Mouse (Mus musculus) left cerebral cortex, postnatal 25 days (tissue): ENCODE data around the gene Trpm3. TPM values are rescaled to one million over a fixed set of nuclear protein-coding genes. Genes with fewer than 3 reads are reported as not detected.

Experiments used
- DNase-seq, 2 experiments: peaks; one replicate each; pipeline ENCODE4 v3.0.0; 2022; ENCODE audit warnings: low spot score in 2 of 2, mixed read lengths in 1 of 2
- intact Hi-C: fragments of 180-260 bp; cut with DNase I; formaldehyde crosslinking; loops from one replicate; pipeline ENCODE4 v1.15.1; 2025
- total RNA-seq, 2 experiments: library from RNA; stranded (reverse); gene quantifications; 2 replicates each; pipeline ENCODE4 v1.2.3; 2021

Gene Trpm3
- total RNA-seq, 2 experiments from 2014 or later, result 34.1 to 40.1 TPM

DNA sequence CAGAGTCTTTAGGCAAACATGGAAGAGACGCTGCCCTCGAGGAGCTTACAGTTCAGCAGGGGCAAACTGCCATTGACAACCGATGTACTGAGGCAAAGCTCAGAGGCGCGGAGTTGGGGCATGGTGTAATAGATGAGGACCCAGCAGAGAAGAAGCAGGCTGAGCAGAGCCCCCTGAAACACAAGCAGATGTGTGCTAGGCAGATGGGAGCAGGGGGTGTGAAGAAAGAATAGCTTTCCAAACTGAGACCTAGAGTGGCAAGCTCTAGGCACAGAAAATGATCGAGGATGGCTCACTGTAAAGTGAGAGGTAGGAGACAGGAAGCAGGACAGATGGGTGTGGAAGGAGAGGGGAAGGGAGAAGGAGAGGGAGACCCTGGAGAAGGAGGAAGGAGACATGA, 792.2 kb downstream of the Trpm3 start:
- DNase-seq, result peak; percentile 43 to 89
- intact Hi-C loops, result loop anchor here (1.0 to 5.0 kb wide), 3 partner anchors 15 to 203 kb away; no protein-coding TSS in a partner anchor

DNA sequence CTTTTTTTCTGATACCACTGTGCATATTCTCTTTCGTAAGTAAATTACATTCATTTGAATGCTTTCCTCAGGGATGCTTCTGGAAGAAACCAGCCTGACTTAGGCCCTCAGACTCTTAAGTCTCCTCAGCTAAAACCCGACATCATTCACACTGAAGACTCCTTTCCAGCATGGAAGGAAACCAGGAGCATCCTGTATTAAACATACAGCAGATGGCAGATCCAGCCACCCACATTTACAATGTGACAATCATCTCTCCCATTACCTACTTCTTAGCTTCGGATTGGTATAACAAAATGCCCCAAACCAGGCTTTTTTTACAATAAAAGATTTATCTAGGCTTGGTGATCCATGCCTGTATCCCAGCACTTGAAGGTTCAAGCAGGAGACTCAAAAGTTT, 796.2 kb downstream of the Trpm3 start:
- intact Hi-C loops, result no loop called here
- DNase-seq, result peak; percentile 51 to 84

DNA sequence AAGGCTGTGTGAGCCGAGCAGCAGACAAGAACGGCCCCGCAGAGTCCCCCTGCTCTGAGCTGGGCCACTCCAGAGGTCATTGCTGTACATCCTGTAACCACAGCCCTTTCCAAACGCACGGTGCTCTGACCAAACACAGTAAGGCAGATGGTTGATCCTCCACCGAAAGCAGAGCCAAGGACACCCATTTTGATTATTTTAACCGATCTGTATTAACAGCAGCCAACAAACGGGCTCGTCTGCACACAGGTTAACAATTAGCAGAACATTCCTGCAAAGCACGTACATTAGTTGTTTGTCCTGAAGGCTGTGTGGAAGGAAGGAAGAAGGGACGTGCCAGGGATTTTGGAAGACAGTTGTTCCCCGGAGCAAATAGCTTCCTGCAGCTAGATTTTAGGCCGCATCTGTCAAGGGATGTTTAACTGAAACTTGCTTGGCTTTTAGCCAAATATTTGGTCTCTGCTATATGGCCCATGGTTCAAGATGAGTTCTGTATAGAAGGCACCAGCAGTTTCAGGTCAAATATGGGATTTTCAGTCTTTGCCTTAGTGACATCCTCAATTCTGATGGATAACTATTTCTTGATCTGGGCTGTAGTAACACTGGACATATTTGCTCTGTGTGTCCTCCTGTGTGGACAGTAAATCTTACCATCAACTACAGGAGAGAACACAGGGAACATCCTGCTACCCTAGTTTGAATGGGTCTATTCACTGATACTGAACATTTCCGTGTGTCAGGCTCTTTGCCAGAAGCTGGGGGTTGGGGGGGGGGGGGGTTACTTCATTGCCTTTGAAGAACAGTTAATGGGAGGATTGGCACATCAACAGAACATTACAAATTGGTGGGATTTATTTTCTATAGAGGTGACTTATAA, 800.2 kb downstream of the Trpm3 start:
- intact Hi-C loops, result no loop called here
- DNase-seq, result peak in 1 of 2 experiments; percentile 1

- intact Hi-C loops, result no loop called here
- DNase-seq, result peak in 1 of 2 experiments; percentile 2
Observed at GRCm38 (mm10) chr19:22939836-22940235, 801.0 kb downstream of the Trpm3 start.

GRCm38 (mm10) chr19:22940487-22940886, 801.6 kb downstream of the Trpm3 start:
- DNase-seq, result peak; percentile 66 to 90
- intact Hi-C loops, result no loop called here

DNA sequence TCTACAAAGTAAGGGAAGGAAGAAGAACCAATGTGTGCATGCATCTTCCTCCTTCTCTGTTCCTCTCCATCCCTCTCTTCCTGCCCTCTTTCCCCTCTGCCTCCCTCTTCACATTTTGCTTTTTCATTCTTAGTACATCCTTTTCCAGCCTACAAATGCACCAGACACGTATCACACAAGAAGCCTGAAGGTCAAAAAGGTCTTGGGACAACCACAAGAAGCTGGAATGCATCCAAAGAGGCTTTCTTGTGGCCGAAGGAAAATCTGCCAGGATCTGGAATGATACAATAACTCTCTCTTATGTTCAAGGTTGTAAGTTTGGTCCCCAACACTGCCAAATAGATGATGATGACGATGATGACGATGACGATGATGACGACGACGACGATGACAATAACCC, 802.1 kb downstream of the Trpm3 start:
- intact Hi-C loops, result no loop called here
- DNase-seq, result no peak

DNA sequence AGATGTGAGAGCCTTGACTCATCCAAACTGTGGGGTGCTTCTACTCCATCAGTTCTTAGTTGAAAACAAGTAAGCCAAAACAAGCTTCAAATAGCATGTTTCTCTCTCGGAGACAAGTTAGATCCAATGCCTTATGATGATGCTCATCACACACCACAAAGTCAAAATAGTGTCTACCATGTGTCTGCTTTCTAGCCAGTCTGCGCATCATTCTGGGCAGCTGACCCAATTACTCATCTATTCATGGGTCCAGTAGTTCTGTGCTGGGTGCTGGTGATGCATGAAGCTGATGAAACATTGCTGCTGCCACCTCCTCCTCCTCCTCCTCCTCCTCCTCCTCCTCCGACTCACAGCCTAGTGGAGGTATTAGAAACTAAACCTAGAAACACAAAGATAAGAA, 813.6 kb downstream of the Trpm3 start:
- intact Hi-C loops, result no loop called here

DNA sequence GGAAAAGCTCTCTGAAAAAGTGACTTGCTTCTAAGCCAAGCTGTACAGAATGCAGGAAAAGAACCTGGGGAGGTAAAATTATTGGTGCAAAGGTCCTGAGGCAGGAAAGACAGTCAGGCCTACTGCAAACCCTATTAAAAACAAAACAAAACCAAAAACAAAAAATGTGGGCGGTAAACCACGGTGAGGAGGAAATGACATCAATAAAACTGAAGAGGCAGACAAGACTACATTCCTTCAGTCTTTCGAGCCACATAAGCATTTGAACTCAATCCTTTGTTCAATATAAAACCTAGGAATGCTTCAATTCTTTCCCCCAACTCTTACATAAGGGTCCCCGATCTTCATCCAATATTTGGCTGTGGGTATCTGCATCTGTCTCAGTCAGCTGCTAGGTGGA, 814.3 kb downstream of the Trpm3 start:
- no peak for DNase-seq
- intact Hi-C loops, result no loop called here

More for the DNA sequence above, 813.6 kb downstream of the Trpm3 start:
- no peak for DNase-seq

- DNase-seq, result peak; percentile 51 to 66
Observed at GRCm38 (mm10) chr19:22958414-22958813, 819.6 kb downstream of the Trpm3 start.

GRCm38 (mm10) chr19:22960450-22961265, 821.8 kb downstream of the Trpm3 start:
- intact Hi-C loops, result no loop called here
- DNase-seq, result peak in 1 of 2 experiments; percentile 40

More at GRCm38 (mm10) chr19:22958414-22958813, 819.6 kb downstream of the Trpm3 start:
- intact Hi-C loops, result no loop called here

GRCm38 (mm10) chr19:22962001-22962708, 823.3 kb downstream of the Trpm3 start:
- DNase-seq, result peak in 1 of 2 experiments; percentile 40
- intact Hi-C loops, result no loop called here

- DNase-seq, result no peak
- intact Hi-C loops, result no loop called here
Observed at GRCm38 (mm10) chr19:22962731-22963130, 823.9 kb downstream of the Trpm3 start.

- intact Hi-C loops, result no loop called here
- DNase-seq, result no peak
Observed at GRCm38 (mm10) chr19:22963726-22964398, 825.0 kb downstream of the Trpm3 start.

DNA sequence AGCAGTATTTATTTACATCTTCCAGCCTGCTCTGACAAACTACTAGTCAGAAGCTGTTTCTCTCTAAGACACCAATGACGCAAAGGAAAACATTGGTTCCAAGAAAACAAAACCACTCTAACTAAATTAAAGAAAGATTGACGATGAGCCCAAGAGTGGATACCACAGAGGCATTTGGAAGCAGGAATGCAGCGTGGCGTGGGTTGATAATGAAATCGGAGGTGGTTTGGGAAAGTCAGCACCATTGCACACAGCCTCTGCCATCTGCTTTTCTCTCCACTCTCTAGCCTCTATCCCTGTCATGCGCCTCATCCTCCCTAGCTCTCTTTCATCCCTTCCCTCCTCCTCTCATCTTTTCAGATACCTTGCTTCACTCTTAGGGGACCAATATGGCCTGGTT, 826.6 kb downstream of the Trpm3 start:
- DNase-seq, result peak in 1 of 2 experiments; percentile 88
- intact Hi-C loops, result no loop called here

DNA sequence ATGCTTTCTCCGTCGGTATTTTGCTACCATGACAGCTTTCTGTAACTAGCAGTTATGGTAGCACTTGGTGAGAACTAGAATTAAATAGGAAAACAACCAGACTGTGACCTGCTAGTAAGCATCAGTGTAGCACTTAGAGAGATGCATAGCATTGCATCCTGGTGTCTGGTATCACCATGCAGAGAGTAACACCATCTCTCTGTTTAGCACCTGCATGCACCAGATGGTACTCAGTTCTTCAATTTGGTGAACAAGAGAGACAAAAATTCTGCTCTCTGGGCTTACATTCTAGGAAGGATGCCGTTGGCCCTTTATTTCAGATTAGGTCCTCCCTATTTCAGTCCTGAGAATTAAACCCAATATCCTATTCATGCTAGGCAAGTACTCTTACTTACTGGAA, 834.4 kb downstream of the Trpm3 start:
- intact Hi-C loops, result no loop called here

GRCm38 (mm10) chr19:22973727-22974126, 834.9 kb downstream of the Trpm3 start:
- intact Hi-C loops, result no loop called here
- DNase-seq, result no peak

More for the DNA sequence above, 834.4 kb downstream of the Trpm3 start:
- DNase-seq, result peak in 1 of 2 experiments; percentile 74

GRCm38 (mm10) chr19:22975801-22976200, 837.0 kb downstream of the Trpm3 start:
- DNase-seq, result no peak
- intact Hi-C loops, result loop anchor here (5.0 kb wide), 1 partner anchor 44 kb away; no protein-coding TSS in a partner anchor

- DNase-seq, result no peak
- intact Hi-C loops, result loop anchor here (5.0 kb wide), 1 partner anchor 45 kb away; no protein-coding TSS in a partner anchor
Observed at GRCm38 (mm10) chr19:22977508-22977907, 838.7 kb downstream of the Trpm3 start.

DNA sequence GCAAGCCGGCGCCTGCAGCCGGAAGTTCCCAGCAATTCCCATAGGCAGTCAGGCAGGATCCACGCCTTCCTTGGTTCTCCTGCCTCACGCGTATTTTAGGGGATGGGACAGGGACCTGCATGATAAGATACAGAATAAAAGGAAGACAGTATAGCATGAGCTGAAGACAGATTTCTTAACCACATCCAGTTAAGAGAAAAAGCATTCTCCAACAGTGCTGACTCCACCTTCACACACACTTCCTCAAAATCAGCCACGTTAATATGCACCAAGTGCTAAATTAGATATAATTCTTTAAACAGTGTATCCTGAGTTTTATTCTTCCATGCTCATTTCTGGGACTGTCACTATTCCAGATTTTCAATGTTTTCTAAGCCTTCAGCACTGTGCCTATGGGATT, 839.9 kb downstream of the Trpm3 start:
- DNase-seq, result no peak
- intact Hi-C loops, result loop anchor here (1.0 to 5.0 kb wide), 4 partner anchors 46 to 157 kb away; no protein-coding TSS in a partner anchor
